Mouse (Mus musculus): Measurements from ENCODE around the gene Lrrc36.

GRCm38 (mm10) chr8:105482123-105482522 lies 68.8 kb downstream of the Lrrc36 start:
- no peak for TF ChIP-seq CTCF (IDR thresholded peaks at IDR 0.05; ENCODE audit: low read depth)
- TF ChIP-seq EP300 (IDR thresholded peaks at IDR 0.05; ENCODE audit: low read depth) = no peak

Measured in heart, postnatal 0 days (tissue).